Mouse (Mus musculus) small intestine, adult 2 months (tissue): ENCODE results near the gene Naa38. TPM values are rescaled to one million over a fixed set of nuclear protein-coding genes. Genes with fewer than 3 reads are reported as not detected.

ENCODE experiments used
- H3K27ac ChIP-seq: fragments of 200-500 bp; 2 replicates; pipeline ENCODE4 v1.5.1; 2012; ENCODE audit warnings: low read depth, low read length, control low read depth, inconsistent platforms; ENCODE audit not compliant: insufficient read depth
- H3K27me3 ChIP-seq: fragments of 200-500 bp; 2 replicates; pipeline ENCODE4 v1.6.1; 2012; ENCODE audit warnings: mild to moderate bottlenecking, moderate library complexity, low read length, inconsistent platforms; ENCODE audit not compliant: control insufficient read depth, insufficient read depth
- H3K36me3 ChIP-seq: fragments of 200-500 bp; 2 replicates; pipeline ENCODE4 v1.6.1; 2012; ENCODE audit warnings: mild to moderate bottlenecking, low read length, control low read depth, inconsistent platforms; ENCODE audit not compliant: control insufficient read depth, insufficient read depth
- H3K4me1 ChIP-seq: fragments of 200-500 bp; 2 replicates; pipeline ENCODE4 v1.6.1; 2012; ENCODE audit warnings: low read length, inconsistent platforms, mixed read lengths; ENCODE audit not compliant: control insufficient read depth, insufficient read depth, insufficient read length
- H3K4me3 ChIP-seq: fragments of 200-500 bp; 2 replicates; pipeline ENCODE4 v1.5.1; 2012; ENCODE audit warnings: low read depth, mild to moderate bottlenecking, control low read depth, inconsistent platforms, low read length, moderate library complexity
- CTCF ChIP-seq: fragments of 200-500 bp; IDR thresholded peaks from 2 replicates; pipeline ENCODE4 v1.5.1; 2012; ENCODE audit warnings: low read depth, mild to moderate bottlenecking, control low read depth, inconsistent platforms, low read length, moderate library complexity, mixed read lengths; ENCODE audit not compliant: insufficient replicate concordance, insufficient read length; ENCODE audit errors: extremely low read depth
- POLR2A ChIP-seq: fragments of 200-500 bp; IDR thresholded peaks from 2 replicates; pipeline ENCODE4 v1.6.1; 2012; ENCODE audit warnings: low read depth, mild to moderate bottlenecking, control low read depth, inconsistent platforms, low read length, moderate library complexity
- WGBS: fragments of 180-500 bp; shearing (Covaris S2); methylation state at CpG from one replicate; pipeline ENCODE4 v1.1.7; 2018; 5-methylcytosine and 5-hydroxymethylcytosine counted together
- polyA plus RNA-seq: library from polyadenylated mRNA; depleted of rRNA; stranded (reverse); fragments of >200 nt; gene quantifications from 2 replicates; pipeline ENCODE4 v1.2.3, GENCODE M21; 2012

Gene Naa38
- polyA plus RNA-seq, 1 experiment: 163 TPM

GRCm38 (mm10) chr11:69373223-69373965 lies 21.9 kb upstream of the Naa38 start:
- no peaks in the 10 kb centered on the region for H3K27me3 ChIP-seq
- 0 out of 2 replicates have a peak, but pooled peaks cover 5% of the 10 kb centered on the region for H3K36me3 ChIP-seq
- H3K4me3 ChIP-seq: no peak overlapping the region
- H3K27ac ChIP-seq: no peak overlapping the region
- 88% methylated on average over 16 of the region's 16 CpGs for WGBS
- peaks cover 16% of the 10 kb centered on the region for H3K4me1 ChIP-seq
- TF ChIP-seq CTCF (no peak), POLR2A (no peak)

DNA sequence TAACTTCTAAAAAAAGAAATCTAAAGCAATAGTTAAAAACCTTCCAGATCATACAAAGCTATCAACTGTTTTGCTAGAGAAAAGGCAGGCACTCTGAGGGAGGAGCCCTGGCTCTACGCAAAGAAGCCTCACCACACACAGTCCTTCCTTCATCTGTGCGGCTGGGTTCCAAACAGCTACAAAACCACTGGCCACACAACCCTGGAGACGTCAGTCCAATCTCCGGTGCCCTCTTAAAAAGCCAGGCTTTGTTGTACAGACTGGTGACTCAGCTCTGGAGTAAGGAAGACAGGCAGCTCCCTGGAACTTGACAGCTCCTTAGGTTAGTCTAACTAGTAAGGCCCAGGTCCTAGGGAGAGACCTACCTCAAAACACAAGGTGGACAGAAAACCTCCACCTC lies 19.6 kb upstream of the Naa38 start:
- Histone ChIP-seq H3K36me3 (0 out of 2 replicates have a peak, but pooled peaks cover 5% of the 10 kb centered on the region), H3K27me3 (no peaks in the 10 kb centered on the region), H3K27ac (no peak overlapping the region), H3K4me1 (peaks cover 16% of the 10 kb centered on the region), H3K4me3 (no peak overlapping the region)
- WGBS: 89% methylated on average over 4 of the region's 4 CpGs
- no peak for TF ChIP-seq CTCF
- no peak for TF ChIP-seq POLR2A

- Histone ChIP-seq H3K27ac (peak overlapping the region; percentile 92), H3K4me1 (peaks cover 14% of the 10 kb centered on the region)
Measured at GRCm38 (mm10) chr11:69377766-69378165, 17.5 kb upstream of the Naa38 start.

DNA sequence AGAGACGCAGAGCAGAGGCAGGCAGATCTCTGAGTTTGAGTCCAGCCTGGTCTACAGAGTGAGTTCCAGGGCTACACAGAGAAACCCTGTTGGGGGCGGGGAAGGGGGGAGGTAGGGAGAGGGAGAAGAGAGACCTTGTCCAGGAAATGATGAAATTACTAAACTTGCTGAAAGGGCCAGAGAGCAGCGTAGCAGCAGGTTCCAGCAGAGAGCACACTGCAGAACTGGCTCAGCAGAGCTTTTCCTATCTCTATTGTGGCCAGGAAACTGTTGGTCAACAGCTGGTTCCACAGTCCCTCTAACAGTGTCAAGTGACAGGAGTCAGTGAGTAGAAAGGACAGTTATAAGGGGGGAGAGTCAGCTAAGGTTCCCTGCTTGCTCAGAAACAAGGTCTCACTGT lies 15.7 kb upstream of the Naa38 start:
- H3K27me3 ChIP-seq: no peaks in the 10 kb centered on the region
- peaks cover 7% of the 10 kb centered on the region for H3K4me1 ChIP-seq
- 87% methylated on average over 3 of the region's 3 CpGs for WGBS
- H3K36me3 ChIP-seq: 0 out of 2 replicates have a peak, but pooled peaks cover 2% of the 10 kb centered on the region
- H3K4me3 ChIP-seq: no peak overlapping the region
- no peak overlapping the region for H3K27ac ChIP-seq
- no peak for TF ChIP-seq CTCF
- no peak for TF ChIP-seq POLR2A

More at GRCm38 (mm10) chr11:69377766-69378165, 17.5 kb upstream of the Naa38 start:
- H3K27me3 ChIP-seq: no peaks in the 10 kb centered on the region
- peak overlapping the region; percentile 36; the same call in 1 of the 2 replicates for H3K4me3 ChIP-seq
- 0 out of 2 replicates have a peak, but pooled peaks cover 5% of the 10 kb centered on the region for H3K36me3 ChIP-seq
- TF ChIP-seq POLR2A: no peak; the same call in 1 of the 2 replicates
- no peak for TF ChIP-seq CTCF
- 19% methylated on average over 3 of the region's 3 CpGs for WGBS

GRCm38 (mm10) chr11:69381356-69381755 lies 13.9 kb upstream of the Naa38 start:
- H3K4me3 ChIP-seq: no peak overlapping the region
- H3K27ac ChIP-seq: no peak overlapping the region
- no peaks in the 10 kb centered on the region for H3K36me3 ChIP-seq
- 88% methylated on average over 6 of the region's 6 CpGs for WGBS
- no peaks in the 10 kb centered on the region for H3K27me3 ChIP-seq
- no peak for TF ChIP-seq CTCF
- no peak for TF ChIP-seq POLR2A
- H3K4me1 ChIP-seq: peaks cover 10% of the 10 kb centered on the region

DNA sequence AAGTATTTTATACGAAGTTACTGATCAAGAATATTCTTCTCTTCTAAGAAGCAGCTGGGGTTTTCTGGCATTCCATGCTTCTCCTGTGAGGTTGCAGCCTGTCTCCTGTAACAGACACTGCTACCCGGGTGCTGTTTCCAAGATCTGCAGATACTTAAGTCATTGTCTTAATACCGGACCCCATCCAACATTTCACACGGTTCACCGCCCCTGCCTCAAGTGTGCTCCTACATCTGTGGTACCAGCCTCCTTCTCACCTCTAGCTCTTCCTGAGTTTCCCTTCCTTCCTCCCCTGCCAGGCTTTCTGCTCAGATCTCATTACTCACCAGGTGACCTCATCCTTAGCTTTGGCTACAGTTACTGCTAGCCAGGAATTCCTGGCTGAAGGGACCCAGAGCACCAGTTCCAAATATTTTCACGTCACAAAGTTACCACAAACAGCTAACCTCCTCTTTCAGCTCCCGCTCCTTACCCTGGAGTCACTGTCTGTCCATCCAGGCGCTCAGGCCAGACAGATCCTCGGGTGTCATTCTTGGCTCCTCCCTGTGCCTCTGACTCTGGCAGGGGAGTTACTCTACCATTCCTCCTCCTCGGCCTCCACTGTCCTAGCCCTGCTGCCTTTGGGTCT lies 12.7 kb upstream of the Naa38 start:
- Histone ChIP-seq H3K4me1 (peaks cover 7% of the 10 kb centered on the region; the same call in 1 of the 2 replicates), H3K36me3 (no peaks in the 10 kb centered on the region), H3K4me3 (no peak overlapping the region), H3K27ac (no peak overlapping the region), H3K27me3 (no peaks in the 10 kb centered on the region)
- TF ChIP-seq POLR2A (no peak), CTCF (no peak)
- 78% methylated on average over 10 of the region's 10 CpGs for WGBS

GRCm38 (mm10) chr11:69384979-69385378 lies 10.3 kb upstream of the Naa38 start:
- Histone ChIP-seq H3K4me3 (no peak overlapping the region), H3K4me1 (peaks cover 5% of the 10 kb centered on the region; the same call in 1 of the 2 replicates), H3K27ac (peak overlapping the region; percentile 59; the same call in 1 of the 2 replicates), H3K27me3 (no peaks in the 10 kb centered on the region), H3K36me3 (no peaks in the 10 kb centered on the region)
- no peak for TF ChIP-seq POLR2A
- no peak for TF ChIP-seq CTCF
- WGBS: 59% methylated on average over 6 of the region's 6 CpGs
